Mouse (Mus musculus) olfactory bulb, adult 2 months (tissue): ENCODE results near the gene Cgnl1.

ENCODE experiments used
- CTCF ChIP-seq: fragments of 200-500 bp; IDR thresholded peaks from 2 replicates; pipeline ENCODE4 v1.5.1; 2012; ENCODE audit warnings: low read depth, mild to moderate bottlenecking, low read length, moderate library complexity; ENCODE audit not compliant: insufficient read depth
- POLR2A ChIP-seq: fragments of 200-500 bp; IDR thresholded peaks from 2 replicates; pipeline ENCODE4 v1.6.1; 2012; ENCODE audit warnings: mild to moderate bottlenecking, low read depth, low read length, moderate library complexity; ENCODE audit not compliant: insufficient read depth

- TF ChIP-seq POLR2A (no peak), CTCF (no peak)
Observed at GRCm38 (mm10) chr9:71753981-71754380, 17.4 kb downstream of the Cgnl1 start.
